Mouse (Mus musculus) embryo, embryonic 9.5 days (tissue): ENCODE measurements at regions not wholly inside any gene's neighbourhood (a gene's known extent, or its start where the extent isn't known, plus 50 kb on each side); places are given as distances from the start of the nearest gene placed in this dataset.

ENCODE experiments used
- DNase-seq: peaks from one replicate; pipeline ENCODE4 v3.0.0-alpha.2; 2017; ENCODE audit errors: extremely low spot score

DNA sequence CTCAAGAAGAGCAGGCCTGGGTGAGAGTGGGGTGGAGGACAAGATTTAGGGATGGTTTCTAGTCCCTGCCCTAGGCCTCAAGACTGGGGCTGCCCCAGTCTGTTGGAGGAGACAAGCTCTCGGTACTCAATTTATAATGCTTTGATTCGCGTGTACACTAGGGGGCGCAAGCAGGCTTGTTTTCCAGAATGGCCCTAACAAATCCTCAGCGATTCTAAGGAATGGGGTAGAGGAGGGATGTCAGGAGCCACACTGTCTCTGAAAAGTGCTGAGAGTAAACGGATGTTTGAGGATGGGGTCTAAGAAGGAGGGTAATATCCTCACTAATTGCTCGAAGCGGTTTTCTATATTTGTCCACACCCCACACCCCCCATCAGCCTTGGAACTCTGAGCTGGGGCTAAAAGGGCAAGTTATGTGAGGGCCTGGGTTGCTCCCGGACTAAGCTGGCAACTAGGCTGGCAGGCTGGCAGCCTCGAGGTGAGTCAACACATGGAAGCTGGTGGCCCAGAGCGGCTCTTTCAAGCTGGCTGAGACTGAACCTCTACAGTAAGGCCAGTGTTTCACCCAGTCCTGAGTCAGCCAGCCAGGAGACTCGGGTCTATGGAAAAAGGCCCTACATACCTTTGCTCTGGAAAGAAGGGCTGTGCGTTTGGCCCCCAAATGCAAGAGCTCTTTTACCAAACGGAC lies 176.7 kb downstream of the Ttc8 start:
- peak; percentile 87 for DNase-seq

DNA sequence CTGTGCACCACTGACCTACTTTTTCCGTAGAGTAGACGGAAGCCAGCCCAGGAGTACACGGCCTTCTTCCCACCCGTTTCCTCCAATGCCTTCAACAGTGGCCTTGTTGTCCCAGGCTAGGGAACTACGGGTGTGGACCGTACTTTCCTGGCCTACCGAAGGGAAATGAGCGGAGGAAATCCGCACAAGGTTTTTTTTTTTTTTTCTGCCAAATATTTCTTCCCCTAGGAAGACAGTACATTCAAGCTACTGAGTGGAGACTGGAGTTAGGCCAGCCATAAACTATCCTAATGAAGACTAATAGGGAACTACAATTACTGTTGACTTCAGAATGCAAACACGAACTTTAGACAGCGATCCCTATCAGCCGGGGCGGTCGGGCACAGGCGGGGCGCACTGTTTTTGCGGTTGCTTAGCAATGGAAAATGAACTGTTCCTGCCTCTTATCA lies 177.3 kb downstream of the Ttc8 start:
- DNase-seq, result no peak

- DNase-seq, result no peak
Measured at GRCm38 (mm10) chr12:99099881-99100280, 179.5 kb downstream of the Ttc8 start.

DNA sequence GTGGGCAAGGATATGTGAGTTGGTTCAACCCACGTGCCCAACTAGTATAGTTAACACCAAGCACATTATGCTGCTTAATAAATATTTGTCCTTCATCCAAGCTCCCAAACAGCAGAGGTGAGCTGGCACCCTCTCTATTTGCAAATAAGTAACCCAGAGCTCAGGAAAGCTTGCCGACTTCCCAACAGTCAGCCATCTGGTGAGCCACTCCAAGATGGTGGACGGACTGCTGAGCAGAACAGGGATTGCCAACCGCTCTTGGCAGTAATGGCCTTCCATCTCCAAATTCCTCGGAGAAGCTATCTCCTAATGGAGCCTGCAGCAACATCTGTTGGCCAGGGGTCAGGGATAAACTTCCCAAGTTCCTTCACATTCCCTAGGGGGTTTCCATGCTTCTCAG lies 188.2 kb downstream of the Ttc8 start:
- no peak for DNase-seq

DNA sequence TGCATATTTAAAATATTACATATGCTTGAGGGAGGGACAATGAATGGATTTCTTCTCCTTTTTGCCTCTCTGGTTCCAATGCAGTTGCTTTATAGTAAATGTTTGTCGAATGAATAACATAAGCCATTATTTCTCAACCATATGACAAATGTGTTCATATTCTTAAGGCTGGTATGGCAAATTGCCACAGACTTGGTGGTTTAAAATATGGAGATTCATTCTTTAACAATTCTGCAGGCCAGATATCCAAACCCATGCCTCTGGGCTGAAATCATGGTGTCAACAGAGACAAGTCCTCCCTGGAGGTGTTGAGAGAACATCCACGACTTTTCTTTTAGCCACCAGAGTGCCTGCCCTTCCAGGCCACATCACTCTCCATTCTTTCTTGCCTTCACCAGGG lies 193.4 kb downstream of the Ttc8 start:
- no peak for DNase-seq

DNA sequence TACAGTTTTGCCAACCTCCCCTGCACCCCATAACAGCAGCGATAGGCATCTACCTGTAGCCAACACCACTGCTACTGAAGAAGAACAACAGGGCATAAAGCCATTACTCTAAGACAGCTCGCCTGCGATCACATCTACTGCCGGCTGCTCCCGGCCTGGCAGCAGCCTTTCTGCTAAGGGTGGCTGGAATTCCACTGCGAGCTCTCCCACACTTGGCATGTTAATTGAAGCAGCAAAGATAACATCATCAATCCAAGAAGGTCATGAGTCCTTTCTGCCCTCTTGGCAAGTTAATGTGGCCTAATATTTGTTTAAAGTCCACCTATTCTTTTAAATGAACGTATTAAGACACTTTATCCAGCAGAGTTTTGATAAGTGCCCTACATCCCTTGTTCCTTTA lies 196.1 kb downstream of the Ttc8 start:
- DNase-seq, result peak; percentile 23

DNA sequence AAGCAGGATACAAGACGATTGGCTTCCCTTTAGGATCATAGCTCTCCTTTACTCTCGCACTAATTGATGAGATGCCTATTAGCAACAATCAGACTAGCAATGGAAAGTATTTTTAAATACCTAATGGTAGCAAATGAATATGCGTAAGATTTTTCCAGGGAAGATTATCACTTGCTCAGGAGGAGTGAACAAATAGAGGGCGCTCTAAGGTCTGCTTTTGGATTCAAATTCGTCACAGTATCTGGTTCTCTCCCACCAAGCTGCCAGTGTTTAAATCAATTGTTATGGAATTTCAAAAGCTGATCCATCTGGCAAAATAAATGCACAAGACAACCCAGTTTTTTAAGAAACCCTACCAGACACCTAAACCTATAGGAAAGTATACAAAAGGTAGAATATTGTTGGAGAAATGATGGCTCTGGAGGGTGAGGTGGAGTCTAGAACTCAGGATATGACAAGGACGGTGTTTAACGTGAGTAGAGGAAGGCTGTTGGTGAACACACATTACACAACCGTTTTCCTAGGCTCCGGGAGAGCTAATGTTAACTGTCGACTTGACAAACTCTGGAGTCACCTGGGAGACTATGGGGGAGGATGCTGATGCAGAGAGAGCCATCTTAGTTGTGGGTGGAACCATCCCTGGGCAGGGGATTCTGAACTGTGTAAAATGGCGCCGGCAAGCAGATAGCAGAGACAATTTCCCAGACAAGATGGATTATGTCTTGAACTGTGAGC lies 198.2 kb downstream of the Ttc8 start:
- no peak for DNase-seq

DNA sequence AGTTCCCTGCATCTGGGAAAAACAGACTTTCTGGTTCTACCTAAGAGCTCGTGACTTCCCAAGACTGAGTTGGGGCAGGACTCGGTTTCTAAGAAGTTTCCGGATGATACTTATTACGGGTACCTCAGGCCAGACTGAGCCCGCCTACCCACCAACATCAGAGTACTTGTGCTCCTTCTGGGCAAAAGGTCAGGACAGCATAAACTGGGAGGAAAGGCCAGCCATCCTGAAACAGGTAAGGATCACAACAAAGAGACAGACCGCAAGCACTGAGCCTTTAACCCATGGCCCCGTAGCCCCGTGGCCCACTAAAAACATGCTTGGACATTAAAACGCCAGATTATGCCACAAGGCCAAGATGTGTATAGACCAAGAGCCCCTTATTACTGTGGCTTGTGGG lies 199.6 kb downstream of the Ttc8 start:
- DNase-seq, result no peak

GRCm38 (mm10) chr12:99123611-99124495 lies 203.5 kb downstream of the Ttc8 start:
- no peak for DNase-seq

DNA sequence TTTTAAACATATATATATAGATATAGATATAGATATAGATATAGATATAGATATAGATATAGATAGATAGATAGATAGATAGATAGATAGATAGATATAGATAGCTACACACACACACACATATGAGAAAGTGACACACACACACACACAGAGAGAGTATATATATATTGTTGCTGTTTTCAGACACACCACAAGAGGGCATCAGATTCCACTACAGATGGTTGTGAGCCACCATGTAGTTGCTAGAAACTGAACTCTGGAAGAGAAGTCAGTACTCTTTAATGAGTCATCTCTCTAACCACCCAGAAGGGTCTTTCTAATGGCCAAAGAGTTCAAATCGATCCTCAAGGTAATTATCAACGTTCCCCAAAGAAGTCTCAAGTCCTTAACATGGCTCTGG lies 205.8 kb downstream of the Ttc8 start:
- DNase-seq, result no peak
